Mouse (Mus musculus) layer of hippocampus, adult 9-11 months (tissue): ENCODE results near the gene Zfp932.
"Not testable (repeated sequence)": the region's sequence is repeated elsewhere in the genome, so short reads cannot be mapped to it uniquely, and the experiment has no call there.

Source experiments
- DNase-seq: peaks from one replicate; pipeline ENCODE4 v3.0.0; 2022

Gene Zfp932

DNA sequence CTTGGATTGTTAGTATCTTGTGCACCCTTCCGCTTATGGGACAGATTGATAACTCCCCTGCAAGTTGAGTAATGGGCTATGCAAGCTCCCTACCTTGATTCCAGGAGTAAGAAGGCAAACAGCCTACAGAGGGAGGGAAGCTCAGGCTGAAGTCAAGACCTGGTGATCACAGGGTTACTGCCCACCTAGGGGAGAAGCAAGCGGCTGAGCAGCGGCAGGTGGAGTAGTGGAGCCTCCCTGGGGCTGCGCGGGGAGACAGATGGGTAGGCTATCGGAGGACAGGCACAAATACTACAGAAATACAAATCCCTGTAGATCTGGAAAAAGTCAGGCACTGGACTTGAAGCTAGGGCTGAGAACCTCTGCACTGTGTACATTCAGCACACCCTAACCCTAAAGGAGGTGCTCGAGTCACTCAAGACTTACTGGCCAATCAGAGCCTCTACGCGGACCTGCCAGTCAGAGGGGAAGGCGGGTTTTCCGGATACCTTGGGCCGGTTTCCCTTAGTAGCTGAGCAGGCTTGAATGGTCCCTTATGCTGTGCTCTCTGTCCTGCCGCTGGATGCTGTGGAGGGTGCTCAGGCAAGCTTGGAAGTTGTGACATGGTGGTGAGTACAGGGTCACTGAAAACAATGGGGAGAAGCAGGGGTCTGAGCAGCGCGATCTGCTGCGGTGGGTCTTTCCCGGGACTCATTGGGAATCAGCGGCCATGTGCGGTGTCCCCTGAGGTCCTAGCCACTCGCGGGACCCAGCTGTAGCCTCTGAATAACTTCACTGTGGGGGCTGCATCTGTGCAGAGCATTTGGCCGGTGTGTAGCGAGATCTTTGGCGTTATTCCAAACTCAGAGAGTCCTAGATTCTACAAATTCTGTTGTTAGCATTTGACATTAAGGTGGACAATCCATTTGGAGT lies at the start of gene Zfp932:
Zfp932 (plus strand) TSS at position 496 of the 912 bp plus-strand sequence.
- DNase-seq = peak; percentile 86

DNA sequence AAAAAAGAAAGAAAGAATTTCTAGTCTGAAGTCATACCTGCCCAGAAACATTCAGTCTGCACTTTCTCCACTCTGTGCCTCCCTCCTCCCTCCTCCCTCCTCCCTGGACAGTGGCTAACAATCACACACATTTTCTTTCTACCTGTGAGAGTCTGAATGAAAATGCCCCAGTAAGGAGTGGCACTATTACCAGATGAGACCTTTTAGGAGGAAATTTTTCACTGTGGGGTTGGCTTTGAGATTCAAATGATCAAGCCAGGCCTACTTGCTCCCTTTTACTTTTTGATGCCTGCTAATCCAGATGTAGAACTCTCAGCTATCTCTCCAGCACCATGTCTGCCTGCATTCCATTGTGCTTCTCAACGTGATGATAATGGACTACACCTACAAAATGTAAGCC lies 46.0 kb upstream of the Zfp932 start:
- DNase-seq = no peak

DNA sequence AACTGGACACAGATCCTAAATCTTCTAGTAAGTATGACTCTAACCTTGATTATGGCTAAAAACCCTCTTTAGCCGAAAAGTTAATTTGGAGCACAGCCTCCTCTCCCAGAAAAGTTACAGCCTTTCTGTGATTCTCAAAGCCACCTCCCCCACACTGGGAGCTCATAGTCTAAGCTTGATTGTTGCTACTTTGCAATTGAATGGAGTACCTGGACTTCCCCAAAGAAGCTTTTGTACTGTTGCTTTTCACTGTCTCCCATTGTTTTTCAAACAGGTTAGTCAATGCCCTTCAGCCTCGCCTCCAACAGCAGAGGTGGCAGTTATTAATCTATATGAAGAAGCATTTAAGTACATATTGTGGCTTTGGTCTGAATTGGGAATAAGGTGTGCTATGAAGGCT lies 15.6 kb upstream of the Zfp932 start:
- DNase-seq = not testable (repeated sequence)

DNA sequence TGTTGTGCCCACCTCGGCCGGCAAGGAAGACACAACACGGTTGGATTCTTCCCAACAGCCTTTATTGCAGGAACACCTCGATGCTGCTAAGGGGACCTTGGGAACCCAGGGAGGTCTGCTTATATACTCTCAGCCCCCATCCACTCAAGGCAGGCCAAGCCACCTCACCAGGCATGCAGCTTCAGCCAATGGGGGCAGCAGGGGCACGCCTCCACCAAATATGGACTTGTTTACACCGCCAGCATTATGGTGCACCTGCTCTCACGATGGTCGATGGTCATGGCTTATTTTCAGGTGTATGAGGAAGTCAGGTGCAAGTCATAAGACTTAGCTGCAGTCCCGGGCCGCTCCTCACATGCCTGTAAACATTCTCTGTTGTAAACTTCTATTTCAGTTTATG lies 860 bp upstream of the Zfp932 start:
- not testable (repeated sequence) for DNase-seq

DNA sequence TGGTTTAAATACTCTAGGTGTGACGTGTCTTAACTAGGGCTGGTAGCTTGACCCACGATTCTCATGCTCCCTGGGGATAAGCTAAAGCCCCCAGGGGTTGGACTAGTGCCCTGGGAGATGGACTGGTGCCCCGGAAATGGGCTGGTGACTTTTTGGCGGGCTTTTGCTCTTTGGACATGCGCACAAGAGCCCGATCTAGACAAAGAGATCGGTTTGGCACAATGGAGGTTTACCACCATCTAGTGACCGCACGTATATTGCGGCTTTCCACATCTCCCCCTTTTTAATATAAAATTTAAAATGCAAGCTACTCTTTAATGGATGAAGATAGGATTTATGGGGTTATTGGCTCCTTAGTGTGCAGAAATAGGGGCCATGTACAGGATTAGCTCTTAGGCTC lies 19.5 kb downstream of the Zfp932 start:
- DNase-seq = not testable (repeated sequence)

DNA sequence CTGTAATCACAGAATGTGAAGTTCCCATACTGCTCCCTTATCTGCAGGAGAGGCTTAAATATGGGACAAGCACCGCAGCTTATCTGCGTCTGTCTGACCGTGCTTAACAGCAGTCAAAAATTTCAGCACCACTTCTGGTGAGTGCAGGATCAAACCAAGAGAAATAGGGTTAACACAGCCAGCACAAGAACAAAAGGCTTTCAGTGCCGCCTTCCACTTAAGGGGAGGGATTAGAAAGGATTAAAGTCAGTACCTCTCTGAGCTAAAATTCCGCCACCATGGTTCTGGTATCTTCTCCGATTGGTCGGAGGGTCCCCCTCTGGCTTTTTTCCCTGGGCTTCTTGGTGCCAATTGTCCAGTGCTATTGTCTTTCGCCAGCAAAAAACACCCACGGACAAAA lies 27.0 kb downstream of the Zfp932 start:
- no peak for DNase-seq

DNA sequence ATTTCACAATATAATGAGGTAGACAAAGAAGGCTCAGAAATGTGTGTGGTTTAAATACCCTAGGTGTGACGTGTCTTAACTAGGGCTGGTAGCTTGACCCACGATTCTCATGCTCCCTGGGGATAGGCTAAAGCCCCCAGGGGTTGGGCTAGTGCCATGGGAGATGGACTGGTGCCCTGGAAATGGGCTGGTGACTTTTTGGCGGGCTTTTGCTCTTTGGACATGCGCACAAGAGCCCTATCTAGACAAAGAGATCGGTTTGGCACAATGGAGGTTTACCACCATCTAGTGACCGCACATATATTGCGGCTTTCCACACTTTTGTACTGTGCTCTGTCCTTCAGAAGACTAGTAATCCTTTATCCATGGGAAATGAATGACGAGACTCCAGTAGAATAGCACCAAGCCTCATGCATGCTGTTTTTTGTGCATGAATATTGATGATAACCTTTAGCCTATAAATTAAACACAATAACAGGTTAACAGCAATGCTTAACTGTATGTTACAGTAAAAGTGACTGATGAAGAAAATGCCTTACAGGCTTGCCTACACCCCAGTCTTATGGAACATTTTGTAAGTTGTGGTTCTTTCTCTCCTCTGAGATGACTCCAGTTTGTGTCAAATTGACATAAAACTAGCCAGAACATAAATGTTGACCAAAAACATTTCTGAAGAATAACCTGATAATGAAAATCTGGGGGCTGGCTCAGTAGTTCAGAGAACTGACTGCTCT lies 27.5 kb downstream of the Zfp932 start:
- DNase-seq = peak; percentile 10

DNA sequence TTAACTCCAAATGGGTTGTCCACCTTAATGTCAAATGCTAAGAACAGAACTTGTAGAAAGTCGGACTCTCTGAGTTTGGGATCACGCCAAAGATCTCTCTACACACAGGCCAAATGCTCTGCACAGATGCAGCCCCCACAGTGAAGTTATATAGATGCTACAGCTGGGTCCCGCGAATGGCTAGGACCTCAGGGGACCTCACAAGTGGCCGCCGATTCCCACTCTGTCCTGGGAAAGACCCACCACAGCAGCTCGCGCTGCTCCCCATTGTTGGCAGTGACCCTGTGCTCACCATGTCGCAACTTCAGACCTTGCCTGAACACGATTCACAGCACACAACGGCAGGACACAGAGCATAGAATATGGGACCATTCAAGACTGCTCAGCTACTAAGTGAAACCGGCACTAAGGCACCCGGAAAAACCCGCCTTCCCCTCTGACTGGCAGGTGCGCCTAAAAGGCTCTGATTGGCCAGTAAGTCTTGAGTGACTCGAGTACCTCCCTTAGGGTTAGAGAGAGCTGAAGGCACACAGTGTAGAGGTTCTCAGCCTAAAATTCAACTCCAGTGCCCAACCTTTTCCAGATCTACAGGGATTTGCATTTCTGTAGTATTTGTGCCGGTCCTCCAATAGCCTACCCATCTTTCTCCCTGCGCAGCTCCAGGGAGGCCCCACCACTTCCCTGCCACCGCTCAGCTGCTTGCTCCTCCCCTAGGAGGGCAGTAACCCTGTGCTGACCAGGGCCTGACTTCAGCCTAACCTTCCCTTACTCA lies 61.5 kb downstream of the Zfp932 start:
- peak; percentile 86 for DNase-seq
